Mouse (Mus musculus) heart, adult 2 months (tissue): ENCODE measurements around the gene Sppl2c. TPM values are rescaled to one million over a fixed set of nuclear protein-coding genes. Genes with fewer than 3 reads are reported as not detected.

ENCODE experiments used
- DNase-seq, 2 experiments: peaks; one replicate each; pipeline ENCODE4 v3.0.0; 2021
- H3K27ac ChIP-seq: fragments of 200-600 bp; 2 replicates; pipeline ENCODE4 v1.8.1; 2022
- H3K27me3 ChIP-seq: fragments of 200-500 bp; 2 replicates; pipeline ENCODE4 v1.6.1; 2012; ENCODE audit warnings: mild to moderate bottlenecking, low read length, inconsistent platforms, mixed read lengths; ENCODE audit not compliant: control insufficient read depth, insufficient read depth
- H3K36me3 ChIP-seq: fragments of 200-500 bp; 2 replicates; pipeline ENCODE4 v1.6.1; 2012; ENCODE audit warnings: low read length, inconsistent platforms; ENCODE audit not compliant: control insufficient read depth, insufficient read depth
- H3K4me1 ChIP-seq: fragments of 200-500 bp; 2 replicates; pipeline ENCODE4 v1.6.1; 2011; ENCODE audit warnings: low read length; ENCODE audit not compliant: control insufficient read depth, insufficient read depth
- H3K4me3 ChIP-seq: fragments of 200-600 bp; 2 replicates; pipeline ENCODE4 v1.8.1; 2022
- H3K79me2 ChIP-seq: fragments of 200-500 bp; replicated peaks from 2 replicates; pipeline ENCODE4 v1.6.1; 2012; ENCODE audit warnings: mild to moderate bottlenecking, inconsistent platforms, low read length, moderate library complexity, mixed read lengths; ENCODE audit not compliant: control insufficient read depth, insufficient read depth
- H3K9ac ChIP-seq: fragments of 200-500 bp; 2 replicates; pipeline ENCODE4 v1.6.1; 2012; ENCODE audit warnings: low read depth, mild to moderate bottlenecking, control low read depth, inconsistent platforms, low read length, mixed read lengths
- CTCF ChIP-seq: fragments of 200-600 bp; IDR thresholded peaks from 2 replicates; pipeline ENCODE4 v1.8.1; 2022; ENCODE audit warnings: antibody characterized with exemption, mild to moderate bottlenecking, moderate library complexity
- EP300 ChIP-seq: fragments of 200-500 bp; IDR thresholded peaks from 2 replicates; pipeline ENCODE4 v1.6.1; 2011; ENCODE audit warnings: low read depth, low read length, control low read depth; ENCODE audit not compliant: insufficient read depth
- POLR2A ChIP-seq: fragments of 200-500 bp; IDR thresholded peaks from 2 replicates; pipeline ENCODE4 v1.6.1; 2011; ENCODE audit warnings: mild to moderate bottlenecking, low read depth, low read length, control low read depth; ENCODE audit not compliant: insufficient read depth
- WGBS: fragments of 180-500 bp; shearing (Covaris S2); methylation state at CpG from one replicate; pipeline ENCODE4 v1.1.7; 2018; 5-methylcytosine and 5-hydroxymethylcytosine counted together
- intact Hi-C: fragments of 180-260 bp; cut with DNase I; formaldehyde crosslinking; loops from one replicate; pipeline ENCODE4 v1.15.1; 2025
- polyA plus RNA-seq: library from polyadenylated mRNA; depleted of rRNA; stranded (reverse); fragments of >200 nt; gene quantifications from 2 replicates; pipeline ENCODE4 v1.2.3, GENCODE M21; 2012
- total RNA-seq, 2 experiments: library from RNA; stranded (reverse); gene quantifications; 2 replicates each; pipeline ENCODE4 v1.2.3; 2021

Sppl2c gene
- total and polyA plus RNA-seq, 3 experiments, result 0.33 TPM; not detected in 2

DNA sequence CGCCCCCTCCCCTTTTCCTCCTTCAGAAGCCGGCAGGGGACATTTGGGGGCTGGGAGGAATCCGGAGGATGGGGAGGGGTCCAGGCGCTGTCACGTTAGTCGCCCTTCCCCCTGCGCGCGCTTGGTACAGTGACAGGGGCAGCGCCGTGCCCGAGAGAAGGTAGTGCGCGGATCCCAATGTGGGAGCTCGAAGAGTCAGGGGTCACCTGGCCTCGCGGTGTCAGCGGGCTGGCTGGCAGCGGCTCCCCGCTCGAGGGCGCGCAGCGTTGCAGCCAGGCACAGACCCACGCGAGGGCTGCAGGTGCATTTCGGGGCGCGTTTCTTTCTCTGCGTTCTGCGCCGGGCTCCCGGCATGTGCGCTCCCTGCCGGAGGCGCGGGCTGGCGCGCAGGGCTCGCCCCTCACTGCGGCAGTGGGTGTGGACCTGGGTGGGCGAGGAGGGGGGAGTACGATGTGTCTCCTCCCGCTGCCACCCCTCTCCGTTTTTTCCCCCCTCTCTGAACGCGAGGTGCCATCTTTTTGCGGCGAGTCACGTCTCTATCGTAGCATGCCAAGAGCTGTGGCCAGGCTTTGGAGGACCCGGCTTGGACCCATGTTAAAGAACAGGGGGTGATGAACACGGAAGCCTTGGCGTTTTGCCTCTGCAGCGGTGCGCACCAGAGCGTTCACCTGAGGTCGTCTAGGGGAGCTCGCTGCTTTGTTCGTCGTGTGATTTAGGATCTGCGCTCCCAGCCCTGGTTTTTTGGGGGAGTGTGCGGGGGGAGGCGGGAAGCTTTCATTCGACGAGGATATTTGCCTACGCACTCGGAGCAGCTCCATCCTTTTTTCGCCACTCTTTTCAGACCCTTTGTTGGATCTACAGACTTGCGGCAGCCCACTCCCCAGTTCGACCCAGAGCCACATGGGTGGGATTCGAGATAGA lies 46.3 kb downstream of the Sppl2c start:
- no peak for TF ChIP-seq POLR2A
- TF ChIP-seq CTCF, result peak; percentile 30
- intact Hi-C loops, result loop anchor here (10.0 kb wide), 1 partner anchor 202 kb away; no protein-coding TSS in a partner anchor
- DNase-seq, result peak; percentile 53 to 66
- H3K79me2 ChIP-seq, result no peaks in the 10 kb centered on the region
- H3K9ac ChIP-seq, result peak overlapping the region; percentile 78
- H3K27me3 ChIP-seq, result peaks cover 4% of the 10 kb centered on the region; the same call in 1 of the 2 replicates
- 3% methylated on average over 70 of the region's 72 CpGs for WGBS
- peaks cover 4% of the 10 kb centered on the region; the same call in 1 of the 2 replicates for H3K4me1 ChIP-seq
- H3K36me3 ChIP-seq, result no peaks in the 10 kb centered on the region
- peak overlapping the region; percentile 86 for H3K27ac ChIP-seq
- H3K4me3 ChIP-seq, result peak overlapping the region; percentile 73

DNA sequence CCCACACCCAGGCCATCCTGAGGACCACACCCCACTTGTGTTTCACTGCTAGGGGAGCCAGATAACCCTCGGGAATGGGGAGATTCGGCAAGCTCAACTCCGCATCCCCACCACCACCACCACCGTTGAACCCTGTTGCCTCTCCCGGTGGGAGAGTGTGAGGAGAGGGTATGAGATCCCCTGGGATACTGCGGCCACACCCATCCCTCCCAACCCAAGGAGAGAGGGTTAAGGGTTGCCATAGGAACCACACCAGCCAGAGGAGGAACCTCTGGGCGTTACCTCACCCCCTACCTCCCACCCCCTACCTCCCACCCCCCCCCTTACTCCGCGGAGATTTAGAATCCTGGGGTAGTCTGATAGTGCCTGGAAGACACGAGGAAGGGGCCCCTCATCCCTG lies 47.0 kb downstream of the Sppl2c start:
- H3K79me2 ChIP-seq, result no peaks in the 10 kb centered on the region
- H3K27me3 ChIP-seq, result peaks cover 4% of the 10 kb centered on the region; the same call in 1 of the 2 replicates
- intact Hi-C loops, result loop anchor here (10.0 kb wide), 1 partner anchor 202 kb away; no protein-coding TSS in a partner anchor
- no peak overlapping the region; the same call in 1 of the 2 replicates for H3K4me3 ChIP-seq
- H3K9ac ChIP-seq, result no peak overlapping the region
- WGBS, result 8% methylated on average over 10 of the region's 10 CpGs
- no peak for TF ChIP-seq POLR2A
- no peak for TF ChIP-seq CTCF
- TF ChIP-seq EP300, result no peak
- H3K27ac ChIP-seq, result no peak overlapping the region
- H3K36me3 ChIP-seq, result no peaks in the 10 kb centered on the region
- peaks cover 7% of the 10 kb centered on the region; the same call in 1 of the 2 replicates for H3K4me1 ChIP-seq
- no peak for DNase-seq

DNA sequence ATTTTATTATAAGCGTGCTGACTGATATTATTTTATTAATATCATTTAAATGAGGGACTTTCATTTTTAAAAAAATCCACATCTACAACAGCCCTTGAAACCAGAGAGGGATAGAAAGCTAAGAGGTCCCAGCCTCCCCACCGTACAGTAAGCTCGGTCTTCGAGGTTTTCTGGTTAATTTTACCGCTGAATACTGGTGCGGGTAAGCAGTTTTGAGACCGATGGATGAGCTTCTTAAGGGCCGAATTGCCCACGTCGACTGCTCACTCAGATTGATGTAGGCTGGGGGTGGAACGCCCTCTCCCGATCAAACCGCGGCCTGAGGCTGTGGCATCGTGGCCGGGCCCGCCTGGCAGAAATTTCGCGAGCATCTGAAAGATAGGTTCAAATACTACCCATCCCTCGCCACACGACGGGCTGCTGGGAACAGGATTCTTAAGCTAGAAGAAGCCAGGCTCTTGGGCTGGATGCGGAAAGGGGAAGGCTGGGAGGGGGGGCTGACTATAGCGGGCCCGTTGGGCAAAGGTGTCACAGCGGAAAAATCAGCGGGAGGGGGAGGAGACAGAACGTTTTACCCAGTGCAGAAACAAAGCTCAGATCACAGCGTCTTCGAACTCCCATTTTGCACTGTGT lies 47.6 kb downstream of the Sppl2c start:
- Histone ChIP-seq H3K4me3 (0 out of 2 replicates have a peak overlapping the region, but pooled peaks have one; percentile 24), H3K27ac (peak overlapping the region; percentile 43), H3K9ac (no peak overlapping the region; the same call in 1 of the 2 replicates), H3K79me2 (no peaks in the 10 kb centered on the region), H3K27me3 (peaks cover 4% of the 10 kb centered on the region; the same call in 1 of the 2 replicates), H3K4me1 (peaks cover 7% of the 10 kb centered on the region; the same call in 1 of the 2 replicates), H3K36me3 (no peaks in the 10 kb centered on the region)
- DNase-seq, result no peak
- TF ChIP-seq POLR2A, result no peak
- TF ChIP-seq CTCF, result no peak
- TF ChIP-seq EP300, result no peak
- WGBS, result 14% methylated on average over 30 of the region's 30 CpGs
- intact Hi-C loops, result loop anchor here (1.0 to 10.0 kb wide), 2 partner anchors 14 to 201 kb away; no protein-coding TSS in a partner anchor

- H3K4me3 ChIP-seq, result no peak overlapping the region
- DNase-seq, result no peak
- H3K9ac ChIP-seq, result no peak overlapping the region
- H3K36me3 ChIP-seq, result no peaks in the 10 kb centered on the region
- H3K27ac ChIP-seq, result no peak overlapping the region
- WGBS, result 52% methylated on average over 6 of the region's 6 CpGs
- peaks cover 4% of the 10 kb centered on the region; the same call in 1 of the 2 replicates for H3K27me3 ChIP-seq
- TF ChIP-seq CTCF (no peak), EP300 (no peak), POLR2A (no peak)
- no peaks in the 10 kb centered on the region for H3K79me2 ChIP-seq
- peaks cover 7% of the 10 kb centered on the region; the same call in 1 of the 2 replicates for H3K4me1 ChIP-seq
- intact Hi-C loops, result loop anchor here (1.0 to 10.0 kb wide), 2 partner anchors 13 to 200 kb away; no protein-coding TSS in a partner anchor
Measured at GRCm38 (mm10) chr11:104234680-104235079, 48.6 kb downstream of the Sppl2c start.

GRCm38 (mm10) chr11:104235881-104236280 lies 49.8 kb downstream of the Sppl2c start:
- peaks cover 7% of the 10 kb centered on the region; the same call in 1 of the 2 replicates for H3K4me1 ChIP-seq
- intact Hi-C loops, result loop anchor here (10.0 kb wide), 1 partner anchor 199 kb away; no protein-coding TSS in a partner anchor
- TF ChIP-seq CTCF (no peak), POLR2A (no peak), EP300 (no peak)
- WGBS, result 81% methylated on average over 2 of the region's 2 CpGs
- H3K27me3 ChIP-seq, result peaks cover 4% of the 10 kb centered on the region; the same call in 1 of the 2 replicates
- no peak for DNase-seq
- H3K9ac ChIP-seq, result no peak overlapping the region
- no peaks in the 10 kb centered on the region for H3K36me3 ChIP-seq
- H3K4me3 ChIP-seq, result no peak overlapping the region
- no peaks in the 10 kb centered on the region for H3K79me2 ChIP-seq
- no peak overlapping the region for H3K27ac ChIP-seq
